Mouse (Mus musculus) liver, embryonic 12.5 days (tissue): ENCODE measurements at regions not wholly inside any gene's neighbourhood (a gene's known extent, or its start where the extent isn't known, plus 50 kb on each side); places are given as distances from the start of the nearest gene placed in this dataset.

Source experiments
- ATAC-seq: fragments of 200-750 bp; cut with Nextera tagmentation; 2 replicates; pipeline ENCODE4 v1.8.0; 2017; ENCODE audit warnings: moderate number of reproducible peaks, mild to moderate bottlenecking, moderate library complexity
- H3K27ac ChIP-seq: fragments of 300-500 bp; sonication (generic); 2 replicates; pipeline ENCODE4 v1.5.1; 2016; ENCODE audit warnings: mild to moderate bottlenecking
- H3K27me3 ChIP-seq: fragments of 300-500 bp; sonication (generic); replicated peaks from 2 replicates; pipeline ENCODE4 v1.6.1; 2016; ENCODE audit warnings: mild to moderate bottlenecking, moderate library complexity
- H3K36me3 ChIP-seq: fragments of 300-500 bp; sonication (generic); 2 replicates; pipeline ENCODE4 v1.6.1; 2016; ENCODE audit warnings: mild to moderate bottlenecking, moderate library complexity
- H3K4me1 ChIP-seq: fragments of 300-500 bp; sonication (generic); 2 replicates; pipeline ENCODE4 v1.6.1; 2016
- H3K4me2 ChIP-seq: fragments of 300-500 bp; sonication (generic); 2 replicates; pipeline ENCODE4 v1.6.1; 2016; ENCODE audit warnings: mild to moderate bottlenecking, moderate library complexity
- H3K4me3 ChIP-seq: fragments of 300-500 bp; sonication (generic); 2 replicates; pipeline ENCODE4 v1.5.1; 2016; ENCODE audit warnings: mild to moderate bottlenecking, moderate library complexity
- H3K9ac ChIP-seq: fragments of 300-500 bp; sonication (generic); 2 replicates; pipeline ENCODE4 v1.6.1; 2016; ENCODE audit warnings: mild to moderate bottlenecking, moderate library complexity
- H3K9me3 ChIP-seq: fragments of 300-500 bp; sonication (generic); replicated peaks from 2 replicates; pipeline ENCODE4 v1.6.1; 2016; ENCODE audit warnings: mild to moderate bottlenecking, moderate library complexity
- WGBS: fragments of 180-500 bp; shearing (Covaris S2); methylation state at CpG from one replicate; pipeline ENCODE4 v1.1.7; 2016; ENCODE audit not compliant: insufficient replicate concordance; 5-methylcytosine and 5-hydroxymethylcytosine counted together

GRCm38 (mm10) chr4:109610222-109610621 is 56.8 kb downstream of the Cdkn2c start:
- Histone ChIP-seq H3K9me3 (no peaks in the 10 kb centered on the region), H3K27me3 (no peaks in the 10 kb centered on the region), H3K4me2 (no peak overlapping the region), H3K27ac (no peak overlapping the region), H3K4me3 (no peak overlapping the region), H3K4me1 (no peaks in the 10 kb centered on the region), H3K9ac (no peak overlapping the region), H3K36me3 (no peaks in the 10 kb centered on the region)
- 59% methylated on average over 3 of the region's 3 CpGs for WGBS
- ATAC-seq, result no peak

GRCm38 (mm10) chr4:109609770-109610169 is 57.2 kb downstream of the Cdkn2c start:
- no peak overlapping the region for H3K4me2 ChIP-seq
- H3K27me3 ChIP-seq, result no peaks in the 10 kb centered on the region
- no peaks in the 10 kb centered on the region for H3K9me3 ChIP-seq
- no peak overlapping the region for H3K9ac ChIP-seq
- H3K36me3 ChIP-seq, result no peaks in the 10 kb centered on the region
- H3K4me1 ChIP-seq, result no peaks in the 10 kb centered on the region
- no peak overlapping the region for H3K4me3 ChIP-seq
- H3K27ac ChIP-seq, result no peak overlapping the region
- ATAC-seq, result no peak
- 25% methylated on average over 1 of the region's 1 CpGs for WGBS

DNA sequence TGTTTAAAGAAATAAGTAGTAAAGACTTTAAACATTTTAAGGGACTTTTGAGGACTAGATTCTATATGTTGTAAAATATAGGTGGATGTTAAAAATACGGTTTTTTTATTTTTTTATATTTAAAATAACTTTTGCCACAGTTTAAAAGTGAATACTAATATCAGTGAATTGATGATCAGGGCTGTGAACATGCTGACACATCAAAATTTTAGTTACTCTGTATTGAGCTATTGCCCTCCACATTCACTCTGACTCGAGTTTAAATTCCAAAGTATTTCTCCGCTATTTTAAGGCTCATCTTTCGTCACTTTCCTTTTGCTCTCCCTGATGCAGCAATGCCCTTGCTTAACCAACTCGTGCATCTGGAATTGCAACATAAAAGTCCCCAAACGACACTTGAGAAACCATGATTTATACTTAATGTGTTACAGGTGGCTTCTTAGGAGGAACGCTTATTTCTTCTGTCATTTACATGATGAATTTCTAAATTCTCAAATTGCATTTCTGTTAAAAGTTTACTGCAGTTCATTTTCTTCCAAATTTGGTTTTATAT is 58.7 kb upstream of the 4930522H14Rik start:
- no peak overlapping the region for H3K4me3 ChIP-seq
- H3K27me3 ChIP-seq, result no peaks in the 10 kb centered on the region
- no peaks in the 10 kb centered on the region for H3K36me3 ChIP-seq
- H3K4me1 ChIP-seq, result no peaks in the 10 kb centered on the region
- no peak overlapping the region for H3K9ac ChIP-seq
- no peak overlapping the region for H3K27ac ChIP-seq
- H3K4me2 ChIP-seq, result no peak overlapping the region
- ATAC-seq, result no peak
- H3K9me3 ChIP-seq, result no peaks in the 10 kb centered on the region
- 56% methylated on average over 7 of the region's 7 CpGs for WGBS

DNA sequence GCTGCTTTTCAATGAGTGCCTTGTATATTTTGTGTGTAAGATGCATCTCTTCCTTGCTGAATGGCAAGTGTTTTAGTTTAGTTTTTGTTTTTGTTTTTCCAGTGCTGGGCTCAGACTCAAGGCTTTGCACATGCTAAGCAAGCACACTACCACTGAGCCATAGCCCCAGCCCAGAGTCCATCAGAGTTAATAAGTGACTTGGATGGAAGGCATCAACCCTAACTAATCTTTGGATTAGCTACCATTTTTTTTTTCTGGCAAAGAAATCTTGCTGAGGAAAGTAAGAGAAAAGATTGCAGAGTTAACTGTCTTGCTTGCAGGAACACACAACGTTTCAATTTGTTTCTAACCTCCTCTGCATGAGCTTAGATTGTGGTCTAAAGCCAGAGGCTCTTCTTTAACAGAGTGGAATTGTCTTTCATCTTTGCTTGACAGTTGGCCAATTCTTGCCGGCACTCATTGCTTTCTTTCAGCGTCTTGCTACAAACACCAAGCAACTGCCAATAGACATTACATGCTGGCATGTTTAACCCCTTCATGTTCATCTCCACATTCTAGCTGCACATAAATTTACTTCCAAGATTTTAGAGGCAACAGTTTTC is 52.2 kb upstream of the 4930522H14Rik start:
- H3K4me2 ChIP-seq, result no peak overlapping the region
- 0 out of 2 replicates have a peak, but pooled peaks cover 4% of the 10 kb centered on the region for H3K27me3 ChIP-seq
- H3K9ac ChIP-seq, result no peak overlapping the region
- H3K36me3 ChIP-seq, result no peaks in the 10 kb centered on the region
- H3K27ac ChIP-seq, result no peak overlapping the region
- H3K4me3 ChIP-seq, result no peak overlapping the region
- no peak for ATAC-seq
- no peaks in the 10 kb centered on the region for H3K4me1 ChIP-seq
- H3K9me3 ChIP-seq, result no peaks in the 10 kb centered on the region
- WGBS, result 59% methylated on average over 3 of the region's 3 CpGs

- Histone ChIP-seq H3K9ac (no peak overlapping the region), H3K4me1 (no peaks in the 10 kb centered on the region), H3K27me3 (0 out of 2 replicates have a peak, but pooled peaks cover 4% of the 10 kb centered on the region), H3K27ac (no peak overlapping the region), H3K36me3 (no peaks in the 10 kb centered on the region), H3K9me3 (no peaks in the 10 kb centered on the region), H3K4me3 (no peak overlapping the region), H3K4me2 (no peak overlapping the region)
- ATAC-seq, result 0 out of 2 replicates have a peak, but pooled peaks have one; percentile 21
- 57% methylated on average over 4 of the region's 4 CpGs for WGBS
Measured at GRCm38 (mm10) chr4:109582523-109582922, 51.4 kb upstream of the 4930522H14Rik start.
